Mouse (Mus musculus) kidney, embryonic 14.5 days (tissue): ENCODE measurements around the gene Tmem145. TPM values are rescaled to one million over a fixed set of nuclear protein-coding genes. Genes with fewer than 3 reads are reported as not detected.

ENCODE experiments used
- ATAC-seq: fragments of 200-750 bp; cut with Nextera tagmentation; 2 replicates; pipeline ENCODE4 v1.8.0; 2017; ENCODE audit warnings: moderate number of reproducible peaks, mild to moderate bottlenecking, moderate TSS enrichment, moderate library complexity; ENCODE audit not compliant: low FRiP score, low TSS enrichment
- H3K27ac ChIP-seq: fragments of 300-500 bp; sonication (generic); 2 replicates; pipeline ENCODE4 v1.5.1; 2014; ENCODE audit warnings: low read depth, mild to moderate bottlenecking, low read length, moderate library complexity, mixed read lengths
- H3K27me3 ChIP-seq: fragments of 300-500 bp; sonication (generic); 2 replicates; pipeline ENCODE4 v1.6.1; 2014; ENCODE audit warnings: mild to moderate bottlenecking, low read length; ENCODE audit not compliant: control insufficient read depth, insufficient read depth
- H3K36me3 ChIP-seq: fragments of 300-500 bp; sonication (generic); 2 replicates; pipeline ENCODE4 v1.6.1; 2014; ENCODE audit warnings: low read length, mixed read lengths; ENCODE audit not compliant: control insufficient read depth, insufficient read depth
- H3K4me1 ChIP-seq: fragments of 300-500 bp; sonication (generic); 2 replicates; pipeline ENCODE4 v1.6.1; 2014; ENCODE audit warnings: low read length, mixed read lengths; ENCODE audit not compliant: control insufficient read depth, insufficient read depth
- H3K4me2 ChIP-seq: fragments of 300-500 bp; sonication (generic); replicated peaks from 2 replicates; pipeline ENCODE4 v1.6.1; 2014; ENCODE audit warnings: low read depth, mild to moderate bottlenecking, low read length
- H3K4me3 ChIP-seq: fragments of 300-500 bp; sonication (generic); 2 replicates; pipeline ENCODE4 v1.5.1; 2014; ENCODE audit warnings: mild to moderate bottlenecking, low read length
- H3K9ac ChIP-seq: fragments of 300-500 bp; sonication (generic); 2 replicates; pipeline ENCODE4 v1.6.1; 2014; ENCODE audit warnings: low read depth, mild to moderate bottlenecking, low read length, moderate library complexity
- H3K9me3 ChIP-seq: fragments of 300-500 bp; sonication (generic); 2 replicates; pipeline ENCODE4 v1.6.1; 2016; ENCODE audit warnings: low read length; ENCODE audit not compliant: control insufficient read depth
- WGBS: fragments of 180-500 bp; shearing (Covaris S2); extraction: QIAGEN DNeasy Blood & Tissue Kit; methylation state at CpG from one replicate; pipeline ENCODE4 v1.1.7; 2014; 5-methylcytosine and 5-hydroxymethylcytosine counted together
- polyA plus RNA-seq: library from polyadenylated mRNA; unstranded; fragments of >200 nt; fragmentation: Nextera tagmentation; extraction: Ambion mirVana; gene quantifications from 2 replicates; pipeline ENCODE4 v1.2.1, GENCODE M21; 2014

Tmem145 gene
- polyA plus RNA-seq, 1 experiment from 2014 or later = 0.62 TPM

GRCm38 (mm10) chr7:25274996-25275395, 30.9 kb upstream of the Tmem145 start:
- 74% methylated on average over 3 of the region's 3 CpGs for WGBS
- Histone ChIP-seq H3K9me3 (no peaks in the 10 kb centered on the region), H3K4me1 (peaks cover 30% of the 10 kb centered on the region), H3K4me3 (no peak overlapping the region), H3K27me3 (no peaks in the 10 kb centered on the region), H3K27ac (no peak overlapping the region), H3K36me3 (peaks cover 29% of the 10 kb centered on the region), H3K9ac (no peak overlapping the region), H3K4me2 (no peak overlapping the region)
- no peak for ATAC-seq

- Histone ChIP-seq H3K4me1 (peaks cover 30% of the 10 kb centered on the region), H3K9me3 (no peaks in the 10 kb centered on the region), H3K9ac (no peak overlapping the region), H3K36me3 (peaks cover 29% of the 10 kb centered on the region), H3K4me3 (no peak overlapping the region), H3K27me3 (no peaks in the 10 kb centered on the region), H3K27ac (no peak overlapping the region), H3K4me2 (no peak overlapping the region)
- WGBS = 50% methylated on average over 9 of the region's 9 CpGs
- ATAC-seq = no peak
Measured at GRCm38 (mm10) chr7:25275555-25276298, 30.2 kb upstream of the Tmem145 start.

- Histone ChIP-seq H3K27ac (peak overlapping the region; percentile 98; the same call in 1 of the 2 replicates), H3K9ac (peak overlapping the region; percentile 77; the same call in 1 of the 2 replicates), H3K36me3 (peaks cover 13% of the 10 kb centered on the region), H3K4me3 (no peak overlapping the region; the same call in 1 of the 2 replicates), H3K4me2 (peak overlapping the region; percentile 93), H3K4me1 (peaks cover 38% of the 10 kb centered on the region), H3K9me3 (no peaks in the 10 kb centered on the region), H3K27me3 (no peaks in the 10 kb centered on the region)
- no peak for ATAC-seq
- WGBS = 89% methylated on average over 4 of the region's 4 CpGs
Measured at GRCm38 (mm10) chr7:25277405-25277804, 28.5 kb upstream of the Tmem145 start.

GRCm38 (mm10) chr7:25277998-25278340, 27.9 kb upstream of the Tmem145 start:
- Histone ChIP-seq H3K4me3 (peak overlapping the region; percentile 74), H3K9me3 (no peaks in the 10 kb centered on the region), H3K4me1 (peaks cover 38% of the 10 kb centered on the region), H3K4me2 (peak overlapping the region; percentile 93), H3K27ac (peak overlapping the region; percentile 98), H3K36me3 (peaks cover 8% of the 10 kb centered on the region), H3K27me3 (no peaks in the 10 kb centered on the region), H3K9ac (peak overlapping the region; percentile 77; the same call in 1 of the 2 replicates)
- WGBS = 14% methylated on average over 4 of the region's 4 CpGs
- no peak for ATAC-seq

- Histone ChIP-seq H3K9ac (peak overlapping the region; percentile 77), H3K4me1 (peaks cover 42% of the 10 kb centered on the region), H3K9me3 (no peaks in the 10 kb centered on the region), H3K36me3 (peaks cover 2% of the 10 kb centered on the region), H3K4me2 (peak overlapping the region; percentile 93), H3K27ac (peak overlapping the region; percentile 98), H3K4me3 (peak overlapping the region; percentile 74), H3K27me3 (no peaks in the 10 kb centered on the region)
- ATAC-seq = peak; percentile 60
- under 1% methylated on average over 57 of the region's 60 CpGs for WGBS
Measured at GRCm38 (mm10) chr7:25278341-25279075, 27.4 kb upstream of the Tmem145 start.

GRCm38 (mm10) chr7:25279076-25279860, 26.6 kb upstream of the Tmem145 start:
- H3K9me3 ChIP-seq = no peaks in the 10 kb centered on the region
- H3K9ac ChIP-seq = peak overlapping the region; percentile 77
- H3K4me3 ChIP-seq = peak overlapping the region; percentile 74
- H3K27ac ChIP-seq = peak overlapping the region; percentile 98
- no peaks in the 10 kb centered on the region for H3K27me3 ChIP-seq
- peaks cover 50% of the 10 kb centered on the region for H3K4me1 ChIP-seq
- peak; percentile 56 for ATAC-seq
- H3K36me3 ChIP-seq = no peaks in the 10 kb centered on the region
- WGBS = 1% methylated on average over 48 of the region's 49 CpGs
- H3K4me2 ChIP-seq = peak overlapping the region; percentile 93

- Histone ChIP-seq H3K9me3 (no peaks in the 10 kb centered on the region), H3K4me2 (peak overlapping the region; percentile 93), H3K4me3 (peak overlapping the region; percentile 74), H3K27me3 (no peaks in the 10 kb centered on the region), H3K4me1 (peaks cover 52% of the 10 kb centered on the region), H3K9ac (peak overlapping the region; percentile 77), H3K36me3 (peaks cover 5% of the 10 kb centered on the region), H3K27ac (peak overlapping the region; percentile 98)
- WGBS = 5% methylated on average over 6 of the region's 6 CpGs
- peak; percentile 1; the same call in 1 of the 2 replicates for ATAC-seq
Measured at GRCm38 (mm10) chr7:25279861-25280791, 25.8 kb upstream of the Tmem145 start.

GRCm38 (mm10) chr7:25281166-25281733, 24.7 kb upstream of the Tmem145 start:
- H3K4me2 ChIP-seq = peak overlapping the region; percentile 58
- H3K9ac ChIP-seq = peak overlapping the region; percentile 48; the same call in 1 of the 2 replicates
- peak overlapping the region; percentile 74 for H3K4me3 ChIP-seq
- peaks cover 16% of the 10 kb centered on the region for H3K36me3 ChIP-seq
- 24% methylated on average over 12 of the region's 12 CpGs for WGBS
- H3K4me1 ChIP-seq = peaks cover 49% of the 10 kb centered on the region
- H3K27ac ChIP-seq = peak overlapping the region; percentile 98
- no peaks in the 10 kb centered on the region for H3K27me3 ChIP-seq
- H3K9me3 ChIP-seq = no peaks in the 10 kb centered on the region
- 0 out of 2 replicates have a peak, but pooled peaks have one; percentile 3 for ATAC-seq
